Mouse (Mus musculus) lung, postnatal 0 days (tissue): Measurements from ENCODE around the gene Itln1.

Source experiments
- CTCF ChIP-seq: IDR thresholded peaks from 2 replicates; pipeline ENCODE4 v1.5.1; 2016; ENCODE audit warnings: antibody characterized with exemption, mild to moderate bottlenecking
- EP300 ChIP-seq: IDR thresholded peaks from 2 replicates; pipeline ENCODE4 v1.6.1; 2016; ENCODE audit warnings: antibody characterized with exemption, mild to moderate bottlenecking, control low read depth

DNA sequence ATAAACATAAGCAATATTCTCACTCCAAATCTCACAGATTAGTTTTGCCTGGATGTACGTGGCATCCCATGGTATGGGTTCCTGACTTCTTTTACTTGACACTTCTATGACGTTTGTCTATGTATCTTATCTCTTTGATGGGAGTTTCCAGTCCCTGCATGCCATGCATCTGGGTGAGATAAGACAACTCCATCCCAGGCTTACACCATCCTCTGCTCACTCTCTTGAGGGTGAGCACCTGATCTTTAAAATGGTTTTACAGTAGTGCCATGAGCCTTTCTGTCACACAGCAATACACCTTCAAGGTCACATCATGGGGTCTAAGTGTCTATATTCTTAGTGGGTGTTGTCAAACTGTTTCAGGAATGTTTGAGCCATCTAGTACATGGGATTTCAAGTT, 25.2 kb upstream of the Itln1 start:
- TF ChIP-seq EP300 (no peak), CTCF (no peak)
